Mouse (Mus musculus) frontal cortex, adult 2 months (tissue): ENCODE results near the gene St8sia1. TPM values are rescaled to one million over a fixed set of nuclear protein-coding genes. Genes with fewer than 3 reads are reported as not detected.

Experiments
- DNase-seq, 2 experiments: peaks; one replicate each; pipeline ENCODE4 v3.0.0; 2022; ENCODE audit warnings: low spot score in 1 of 2; ENCODE audit errors: extremely low spot score in 1 of 2
- polyA plus RNA-seq: library from polyadenylated mRNA; depleted of rRNA; stranded (reverse); fragments of >200 nt; gene quantifications from 2 replicates; pipeline ENCODE4 v1.2.3, GENCODE M21; 2012

St8sia1 gene
- polyA plus RNA-seq, 1 experiment = 10.7 TPM

DNA sequence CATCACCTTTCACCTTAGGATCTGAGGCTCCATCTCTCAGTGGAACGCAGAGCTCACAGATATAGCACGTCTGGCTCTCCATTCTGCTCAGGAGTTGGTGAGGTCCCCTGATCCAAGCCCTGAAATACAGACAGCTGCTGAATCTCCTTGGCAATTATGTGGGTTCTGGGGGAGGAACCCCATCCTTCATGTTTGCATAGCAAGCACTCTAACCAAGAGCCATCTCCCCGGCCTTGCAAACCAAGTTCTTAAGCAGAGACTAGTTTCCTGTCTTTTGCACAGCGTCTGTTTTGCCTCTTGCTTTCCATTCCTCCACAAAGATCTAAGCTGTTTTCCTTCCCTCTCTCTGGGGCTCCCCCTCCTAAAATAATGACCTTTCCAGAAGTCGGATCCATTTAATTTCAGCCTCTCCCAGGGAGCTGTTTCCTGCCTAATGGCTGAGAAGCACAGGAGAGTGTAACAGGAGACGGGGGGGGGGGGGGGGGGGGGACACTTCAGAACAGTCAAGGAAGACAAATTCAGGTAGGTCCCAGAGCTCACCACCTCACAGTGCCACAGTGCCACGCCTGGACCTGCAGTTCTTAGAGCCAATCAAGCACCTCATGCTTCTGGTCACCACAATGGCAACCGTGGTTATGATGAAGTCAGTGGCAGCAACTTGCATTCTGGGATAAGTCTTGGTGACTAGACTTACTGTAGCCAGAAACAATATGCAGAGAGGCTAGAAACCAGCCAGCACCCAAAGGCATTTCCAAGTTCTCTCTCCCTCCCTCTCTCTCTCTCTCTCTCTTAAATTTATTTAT is 18.0 kb downstream of the St8sia1 start:
- DNase-seq = no peak

DNA sequence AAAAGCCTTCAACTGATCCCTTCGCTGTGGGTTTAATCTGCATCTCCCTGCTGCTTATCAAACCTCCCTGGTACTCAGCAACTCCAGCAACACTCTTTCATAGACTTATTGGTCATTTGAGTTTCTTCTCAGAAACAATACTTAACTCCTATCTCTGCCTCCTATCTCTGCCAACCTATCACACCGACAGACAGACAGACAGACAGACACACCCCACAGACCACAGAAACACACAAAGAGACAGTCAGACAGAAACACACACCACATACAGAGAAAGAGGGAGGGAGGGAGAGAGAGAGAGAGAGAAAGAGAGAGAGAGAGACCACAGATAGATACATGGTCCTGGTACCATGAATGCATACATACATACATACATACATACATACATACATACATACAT is 18.8 kb downstream of the St8sia1 start:
- no peak for DNase-seq

DNA sequence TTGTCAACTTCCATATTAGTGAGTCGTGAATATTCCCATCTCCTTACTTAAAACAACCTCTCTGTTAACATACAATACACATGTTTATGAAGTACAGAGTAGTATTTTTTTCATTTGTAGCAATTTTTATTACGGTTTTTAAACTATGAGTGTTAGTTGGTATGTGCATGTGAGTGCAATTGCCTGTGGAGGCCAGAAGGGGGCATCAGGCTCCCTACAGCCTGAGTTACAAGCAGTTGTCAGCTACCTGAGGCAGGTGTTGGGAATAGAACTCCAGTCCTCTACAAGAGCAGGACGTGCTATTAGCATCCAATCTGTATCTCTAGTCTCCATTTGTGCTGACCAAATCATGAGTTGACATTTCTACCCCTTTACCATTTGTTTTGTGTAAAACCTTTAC is 19.8 kb downstream of the St8sia1 start:
- no peak for DNase-seq

GRCm38 (mm10) chr6:142943419-142943818 is 20.8 kb downstream of the St8sia1 start:
- no peak for DNase-seq

- DNase-seq = no peak
Observed at GRCm38 (mm10) chr6:142941596-142942381, 22.5 kb downstream of the St8sia1 start.

DNA sequence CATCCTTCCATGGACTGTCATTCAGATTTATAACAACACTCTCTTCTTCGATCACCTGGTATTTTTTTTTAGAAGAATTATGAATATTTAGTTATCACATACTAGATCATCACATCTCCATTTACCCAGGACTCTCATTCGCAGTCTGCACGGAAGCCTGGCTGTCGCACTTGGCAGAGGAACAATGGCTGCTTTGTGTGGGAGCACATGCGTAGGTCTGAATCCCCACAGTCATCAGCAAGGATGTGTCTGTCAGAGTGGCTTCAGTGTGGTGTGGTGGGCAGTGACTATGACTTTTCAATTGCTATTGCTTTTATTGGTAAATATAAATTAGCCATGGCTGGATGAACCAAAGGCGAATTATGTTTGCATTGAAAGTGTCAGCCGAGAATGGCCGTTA is 23.2 kb downstream of the St8sia1 start:
- peak in 1 of 2 experiments; percentile 63 for DNase-seq

- DNase-seq = no peak
Observed at GRCm38 (mm10) chr6:142938549-142939345, 25.5 kb downstream of the St8sia1 start.

GRCm38 (mm10) chr6:142938074-142938473 is 26.2 kb downstream of the St8sia1 start:
- DNase-seq = no peak

DNA sequence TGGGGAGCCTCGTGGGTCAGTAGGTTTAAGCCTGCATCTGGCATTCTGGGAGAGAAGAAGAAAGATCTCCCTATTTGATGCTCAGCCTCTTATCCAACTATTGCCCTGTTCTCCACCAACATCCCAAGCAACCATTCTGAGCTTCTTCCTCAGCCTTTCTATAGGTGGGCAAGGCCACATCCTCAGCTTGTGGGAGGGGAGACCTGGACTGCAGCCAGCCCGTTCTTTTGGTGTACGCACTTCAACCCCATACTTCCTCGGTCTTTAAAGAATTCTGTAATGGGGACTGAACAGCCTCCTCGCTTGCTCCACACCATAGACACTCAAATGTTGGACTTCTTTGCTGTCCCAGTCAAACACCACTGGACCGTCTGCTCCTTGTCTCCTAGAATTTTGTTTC is 31.7 kb downstream of the St8sia1 start:
- DNase-seq = no peak

GRCm38 (mm10) chr6:142932144-142932543 is 32.1 kb downstream of the St8sia1 start:
- DNase-seq = no peak

- DNase-seq = peak in 1 of 2 experiments; percentile 50
Observed at GRCm38 (mm10) chr6:142928551-142929309, 35.5 kb downstream of the St8sia1 start.

GRCm38 (mm10) chr6:142926901-142927605 is 37.2 kb downstream of the St8sia1 start:
- no peak for DNase-seq

GRCm38 (mm10) chr6:142925921-142926320 is 38.3 kb downstream of the St8sia1 start:
- no peak for DNase-seq

DNA sequence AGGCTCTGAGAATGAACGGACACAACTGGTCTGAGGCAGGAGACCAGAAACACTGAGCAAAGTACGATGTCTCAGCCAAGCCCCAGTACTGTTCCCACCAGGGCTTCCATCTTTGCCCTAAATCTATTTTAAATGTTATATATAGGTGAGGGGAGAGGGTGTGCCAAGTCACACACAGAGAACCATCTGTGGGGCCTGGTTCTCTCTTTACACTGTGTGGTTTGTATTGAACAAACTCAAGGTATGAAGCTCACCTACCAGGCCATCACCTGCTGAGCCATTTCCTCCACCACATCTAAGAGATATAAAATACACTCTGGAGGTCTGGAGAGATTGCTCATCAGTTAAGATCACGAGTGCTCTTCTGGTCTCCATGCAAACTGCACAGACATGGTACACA is 38.9 kb downstream of the St8sia1 start:
- DNase-seq = no peak

GRCm38 (mm10) chr6:142920901-142921300 is 43.4 kb downstream of the St8sia1 start:
- no peak for DNase-seq

DNA sequence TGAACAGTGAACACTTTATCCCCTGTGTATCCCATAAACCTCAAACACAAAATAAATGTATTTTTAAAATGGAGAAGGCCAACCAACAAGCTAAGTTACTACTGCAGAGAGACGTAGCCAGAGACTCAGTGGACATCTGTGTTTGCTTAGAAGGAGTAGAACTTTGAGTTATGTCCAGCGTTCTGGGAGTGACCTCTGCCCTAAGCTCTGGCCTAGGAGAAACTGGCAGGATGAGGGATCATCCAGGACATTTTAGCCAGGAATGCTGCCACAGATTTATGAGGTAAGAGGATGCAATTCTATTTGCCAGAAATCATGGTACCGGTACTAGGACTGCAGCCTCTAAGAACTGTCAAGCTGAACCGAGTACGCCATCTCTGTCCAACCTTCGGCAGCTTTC is 45.6 kb downstream of the St8sia1 start:
- no peak for DNase-seq

GRCm38 (mm10) chr6:142917471-142917901 is 46.8 kb downstream of the St8sia1 start:
- DNase-seq = no peak

DNA sequence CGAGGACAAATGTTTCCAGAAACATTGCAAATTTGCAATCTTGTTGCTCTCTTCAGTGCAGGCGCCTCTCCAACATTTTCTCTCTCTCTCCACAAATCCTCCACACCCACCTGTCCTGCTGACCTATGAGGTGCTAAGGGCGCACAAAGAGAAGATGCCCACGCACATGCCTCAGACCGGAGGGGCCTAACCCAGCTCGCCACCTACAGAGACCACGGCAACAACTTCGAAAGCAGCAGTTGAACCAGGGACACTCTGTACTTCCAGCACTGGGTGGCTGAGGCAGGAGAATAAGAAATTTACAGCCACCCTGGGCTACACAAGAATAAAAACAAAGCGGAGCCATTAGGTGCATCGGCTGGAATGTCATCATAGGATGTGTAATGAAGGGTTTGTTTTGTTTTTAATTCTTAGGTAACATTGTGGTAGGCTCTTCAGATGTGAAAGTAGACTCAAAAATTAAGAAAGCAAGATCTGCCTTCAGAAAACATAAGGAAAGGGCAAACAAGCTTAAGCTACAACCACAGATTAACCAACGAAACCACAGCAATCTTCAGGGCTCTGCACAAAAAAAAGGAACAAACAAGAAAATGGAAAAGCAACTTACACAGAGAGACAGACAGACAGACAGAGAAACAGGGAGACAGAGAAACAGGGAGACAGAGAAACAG is 47.8 kb downstream of the St8sia1 start:
- no peak for DNase-seq

- DNase-seq = no peak
Observed at GRCm38 (mm10) chr6:142915464-142915863, 48.8 kb downstream of the St8sia1 start.
